Mouse (Mus musculus) CH12.LX (cell line): ENCODE measurements at regions not wholly inside any gene's neighbourhood (a gene's known extent, or its start where the extent isn't known, plus 50 kb on each side); places are given as distances from the start of the nearest gene placed in this dataset.

Experiments used
- EP300 ChIP-seq: IDR thresholded peaks from 2 replicates; pipeline ENCODE4 v1.6.1; 2011; ENCODE audit warnings: low read length, improper control_type of control experiment
- MAZ ChIP-seq: IDR thresholded peaks from 2 replicates; pipeline ENCODE4 v1.6.1; 2012; ENCODE audit warnings: low read depth, mild to moderate bottlenecking, inconsistent platforms, low read length, improper control_type of control experiment, moderate library complexity

DNA sequence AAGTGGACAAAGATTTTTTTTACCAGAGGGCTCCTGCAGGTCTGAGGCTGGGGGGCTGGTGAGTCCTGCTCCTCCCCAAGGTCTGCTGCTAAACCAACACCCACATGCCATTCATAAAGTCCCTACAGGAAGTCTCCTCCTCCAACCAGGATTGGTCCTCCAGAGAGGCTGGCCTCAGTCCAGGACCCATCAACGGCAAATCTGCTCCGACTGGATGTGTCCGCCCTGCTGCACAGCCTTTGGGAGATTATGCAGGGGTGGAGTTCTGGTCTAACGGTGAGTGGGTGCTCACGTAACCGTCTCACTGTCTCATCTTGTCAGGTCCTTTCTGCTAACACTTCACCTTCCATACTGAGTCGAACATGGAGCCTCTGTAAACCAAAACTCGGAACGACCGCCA lies 64.4 kb upstream of the Ankrd34c start:
- no peak for TF ChIP-seq EP300
- TF ChIP-seq MAZ, result no peak
